Mouse (Mus musculus): ENCODE results near the gene Tnrc6a. TPM values are rescaled to one million over a fixed set of nuclear protein-coding genes. Genes with fewer than 3 reads are reported as not detected.

The Tnrc6a gene
- total and polyA plus RNA-seq, 3 experiments: 15.3 to 34.5 TPM; not detected in 1

DNA sequence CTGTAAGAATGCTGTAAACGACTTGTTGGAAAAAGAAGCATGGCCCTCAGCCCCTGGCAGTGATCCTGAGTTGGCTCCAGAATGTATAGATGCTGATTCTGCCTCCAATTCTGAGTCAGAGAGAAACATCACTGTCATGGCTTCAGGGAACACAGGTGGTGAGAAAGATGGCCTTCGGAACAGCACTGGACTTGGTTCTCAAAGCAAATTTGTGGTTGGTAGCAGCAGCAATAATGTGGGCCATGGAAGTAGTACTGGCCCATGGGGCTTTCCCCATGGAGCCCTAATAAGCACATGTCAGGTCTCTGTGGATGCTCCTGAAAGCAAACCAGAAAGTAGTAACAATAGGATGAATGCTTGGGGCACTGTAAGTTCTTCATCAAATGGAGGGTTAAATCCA lies 45.9 kb downstream of the Tnrc6a start:
- no peaks in the 10 kb centered on the region for H3K9me3 ChIP-seq (replicated peaks; ENCODE audit: insufficient read depth, low read length)
- H3K79me2 ChIP-seq (ENCODE audit: control insufficient read depth, insufficient read depth, low read length, poor library complexity): no peaks in the 10 kb centered on the region
- no peak overlapping the region for H3K4me3 ChIP-seq (ENCODE audit: control insufficient read depth in 1 of 2, insufficient read depth in 1 of 2, low read depth in 2 of 2, low read length in 2 of 2)
- no peak overlapping the region for H3K27ac ChIP-seq (ENCODE audit: control insufficient read depth, low read depth, low read length)
- no peak for DNase-seq (ENCODE audit: low read depth, low spot score)
- H3K27me3 ChIP-seq (ENCODE audit: control insufficient read depth in 1 of 2, insufficient read depth in 2 of 2, low read length in 2 of 2): no peaks in the 10 kb centered on the region
- TF ChIP-seq HCFC1 (IDR thresholded peaks at IDR 0.05; ENCODE audit: low read depth, low read length): no peak
- no peak for TF ChIP-seq SMC3 (IDR thresholded peaks at IDR 0.05; ENCODE audit: low read depth, low read length)
- no peak for TF ChIP-seq CHD1 (IDR thresholded peaks at IDR 0.05; ENCODE audit: low read depth, low read length)
- TF ChIP-seq MEF2A (IDR thresholded peaks at IDR 0.05; ENCODE audit: extremely low read depth, insufficient replicate concordance, low read depth, low read length, poor library complexity, severe bottlenecking): no peak
- TF ChIP-seq USF1 (IDR thresholded peaks at IDR 0.05; ENCODE audit: low read depth, low read length): no peak
- peaks cover 0 to 34% of the 10 kb centered on the region in 2 experiments; a peak in 2 of 4 replicates for H3K36me3 ChIP-seq (ENCODE audit: control insufficient read depth in 1 of 2, insufficient read depth in 2 of 2, low read length in 2 of 2)
- H3K9ac ChIP-seq (ENCODE audit: control insufficient read depth, low read depth, low read length, poor library complexity, severe bottlenecking): no peak overlapping the region
- no peaks in the 10 kb centered on the region for H3K4me1 ChIP-seq (ENCODE audit: control insufficient read depth in 1 of 2, insufficient read depth in 2 of 2, low read length in 2 of 2)

DNA sequence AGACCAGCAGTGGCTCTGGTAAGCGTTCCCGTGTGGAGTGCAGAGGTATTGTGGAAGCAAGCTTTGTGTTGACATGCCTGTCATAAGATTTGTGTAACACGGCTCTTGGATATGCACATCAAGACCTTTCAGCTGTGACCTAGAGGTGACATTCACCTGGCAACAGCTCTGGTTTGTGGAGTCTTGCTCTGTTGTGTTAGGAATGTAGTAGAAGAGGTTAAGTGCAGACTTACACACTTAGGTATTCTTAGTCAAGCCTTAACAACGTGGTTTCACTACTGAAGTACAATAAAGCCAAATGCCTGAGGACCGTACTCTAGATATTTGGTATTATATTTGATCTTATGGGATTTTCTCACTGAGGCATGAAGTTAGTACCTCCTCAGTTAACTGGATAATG lies 48.4 kb downstream of the Tnrc6a start:
- Histone ChIP-seq H3K27ac (ENCODE audit: control insufficient read depth, low read depth, low read length) (no peak overlapping the region), H3K4me1 (ENCODE audit: control insufficient read depth in 1 of 2, insufficient read depth in 2 of 2, low read length in 2 of 2) (no peaks in the 10 kb centered on the region; a peak in 1 of 4 replicates), H3K4me3 (ENCODE audit: control insufficient read depth in 1 of 2, insufficient read depth in 1 of 2, low read depth in 2 of 2, low read length in 2 of 2) (no peak overlapping the region), H3K79me2 (ENCODE audit: control insufficient read depth, insufficient read depth, low read length, poor library complexity) (no peaks in the 10 kb centered on the region), H3K9me3 (replicated peaks; ENCODE audit: insufficient read depth, low read length) (no peaks in the 10 kb centered on the region), H3K36me3 (ENCODE audit: control insufficient read depth in 1 of 2, insufficient read depth in 2 of 2, low read length in 2 of 2) (peaks cover 0 to 35% of the 10 kb centered on the region in 2 experiments; a peak in 2 of 4 replicates), H3K27me3 (ENCODE audit: control insufficient read depth in 1 of 2, insufficient read depth in 2 of 2, low read length in 2 of 2) (no peaks in the 10 kb centered on the region), H3K9ac (ENCODE audit: control insufficient read depth, low read depth, low read length, poor library complexity, severe bottlenecking) (no peak overlapping the region)
- DNase-seq (ENCODE audit: low read depth, low spot score): no peak
- no peak for TF ChIP-seq USF2 (IDR thresholded peaks at IDR 0.05; ENCODE audit: borderline replicate concordance in 1 of 2, insufficient read depth in 1 of 2, low read depth in 1 of 2, low read length in 2 of 2)
- TF ChIP-seq GATA1 (IDR thresholded peaks at IDR 0.05; ENCODE audit: low read depth, low read length): no peak
- no peak for TF ChIP-seq TBP (IDR thresholded peaks at IDR 0.05; ENCODE audit: low read depth, low read length)
- no peak for TF ChIP-seq ZNF384 (IDR thresholded peaks at IDR 0.05; ENCODE audit: low read depth, low read length)
- no peak for TF ChIP-seq UBTF (IDR thresholded peaks at IDR 0.05; ENCODE audit: borderline replicate concordance, insufficient read depth, low read depth, low read length)

DNA sequence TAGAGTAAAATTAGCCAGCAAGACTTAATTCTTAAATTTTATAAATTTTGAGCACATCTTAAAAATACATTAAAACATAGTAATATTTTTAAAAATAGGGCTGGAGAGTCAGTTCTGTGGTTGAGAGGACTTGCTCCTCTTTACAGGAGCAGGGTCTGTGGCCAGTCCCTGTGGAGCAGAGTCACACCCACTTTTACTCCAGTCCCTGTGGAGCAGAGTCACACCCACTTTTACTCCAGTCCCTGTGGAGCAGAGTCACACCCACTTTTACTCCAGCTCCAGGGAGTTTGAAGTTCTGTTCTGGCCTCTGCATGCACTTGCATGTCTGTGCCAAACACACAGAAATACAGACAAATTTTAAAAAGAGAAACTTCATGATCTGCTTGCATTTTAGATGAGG lies 53.5 kb downstream of the Tnrc6a start:
- no peaks in the 10 kb centered on the region; a peak in 1 of 4 replicates for H3K4me1 ChIP-seq (ENCODE audit: control insufficient read depth in 1 of 2, insufficient read depth in 2 of 2, low read length in 2 of 2)
- H3K9me3 ChIP-seq (replicated peaks; ENCODE audit: insufficient read depth, low read length): no peaks in the 10 kb centered on the region
- no peak for TF ChIP-seq KAT2A (conservative IDR thresholded peaks at IDR 0.05; ENCODE audit: low read depth, low read length)
- TF ChIP-seq ZMIZ1 (IDR thresholded peaks at IDR 0.05; ENCODE audit: low read depth, low read length): no peak
- TF ChIP-seq MAZ (IDR thresholded peaks at IDR 0.05; ENCODE audit: low read depth, low read length): no peak
- TF ChIP-seq BHLHE40 (IDR thresholded peaks at IDR 0.05; ENCODE audit: borderline replicate concordance, low read depth, low read length): no peak
- no peak for TF ChIP-seq TAL1 (IDR thresholded peaks at IDR 0.05; ENCODE audit: low read length)
- no peak for TF ChIP-seq TCF12 (IDR thresholded peaks at IDR 0.05; ENCODE audit: low read depth, low read length)
- no peak overlapping the region for H3K27ac ChIP-seq (ENCODE audit: control insufficient read depth, low read depth, low read length)
- H3K9ac ChIP-seq (ENCODE audit: control insufficient read depth, low read depth, low read length, poor library complexity, severe bottlenecking): no peak overlapping the region
- peaks cover 0 to 30% of the 10 kb centered on the region in 2 experiments; a peak in 2 of 4 replicates for H3K36me3 ChIP-seq (ENCODE audit: control insufficient read depth in 1 of 2, insufficient read depth in 2 of 2, low read length in 2 of 2)
- H3K4me3 ChIP-seq (ENCODE audit: control insufficient read depth in 1 of 2, insufficient read depth in 1 of 2, low read depth in 2 of 2, low read length in 2 of 2): no peak overlapping the region
- H3K79me2 ChIP-seq (ENCODE audit: control insufficient read depth, insufficient read depth, low read length, poor library complexity): no peaks in the 10 kb centered on the region
- no peaks in the 10 kb centered on the region for H3K27me3 ChIP-seq (ENCODE audit: control insufficient read depth in 1 of 2, insufficient read depth in 2 of 2, low read length in 2 of 2)
- no peak for DNase-seq (ENCODE audit: low read depth, low spot score)

Measured in MEL (cell line).